Mouse (Mus musculus): ENCODE measurements around the gene Trub2. TPM values are rescaled to one million over a fixed set of nuclear protein-coding genes. Genes with fewer than 3 reads are reported as not detected.

The Trub2 gene
- polyA plus RNA-seq, 1 experiment from 2014 or later: 27.1 TPM

GRCm38 (mm10) chr2:29764831-29765230, 23.5 kb downstream of the Trub2 start:
- H3K9ac ChIP-seq (replicated peaks; ENCODE audit: low read depth, low read length): no peak overlapping the region
- H3K4me2 ChIP-seq (ENCODE audit: low read depth, low read length): no peak overlapping the region
- no peaks in the 10 kb centered on the region for H3K27me3 ChIP-seq (ENCODE audit: control insufficient read depth, insufficient read depth, low read length)
- 5% methylated on average over 1 of the region's 1 CpGs for WGBS
- ATAC-seq (ENCODE audit: low read depth): peak; percentile 34; the same call in 1 of the 2 replicates
- no peaks in the 10 kb centered on the region for H3K36me3 ChIP-seq (ENCODE audit: control insufficient read depth, insufficient read depth, low read length)
- H3K4me3 ChIP-seq (ENCODE audit: low read depth, low read length): no peak overlapping the region
- H3K9me3 ChIP-seq (ENCODE audit: control insufficient read depth, low read length): no peaks in the 10 kb centered on the region
- no peaks in the 10 kb centered on the region for H3K4me1 ChIP-seq (ENCODE audit: control insufficient read depth, insufficient read depth, low read length)
- no peak overlapping the region for H3K27ac ChIP-seq (ENCODE audit: low read depth, low read length)

- Histone ChIP-seq H3K27ac (ENCODE audit: low read depth, low read length) (no peak overlapping the region), H3K27me3 (ENCODE audit: control insufficient read depth, insufficient read depth, low read length) (peaks cover 18% of the 10 kb centered on the region), H3K36me3 (ENCODE audit: control insufficient read depth, insufficient read depth, low read length) (no peaks in the 10 kb centered on the region), H3K4me3 (ENCODE audit: low read depth, low read length) (no peak overlapping the region), H3K9ac (replicated peaks; ENCODE audit: low read depth, low read length) (no peak overlapping the region), H3K4me1 (ENCODE audit: control insufficient read depth, insufficient read depth, low read length) (no peaks in the 10 kb centered on the region), H3K4me2 (ENCODE audit: low read depth, low read length) (no peak overlapping the region), H3K9me3 (ENCODE audit: control insufficient read depth, low read length) (no peaks in the 10 kb centered on the region)
- ATAC-seq (ENCODE audit: low read depth): no peak
Measured at GRCm38 (mm10) chr2:29755693-29756092, 32.6 kb downstream of the Trub2 start.

- H3K9me3 ChIP-seq (ENCODE audit: control insufficient read depth, low read length): no peaks in the 10 kb centered on the region
- no peak overlapping the region for H3K9ac ChIP-seq (replicated peaks; ENCODE audit: low read depth, low read length)
- no peaks in the 10 kb centered on the region for H3K4me1 ChIP-seq (ENCODE audit: control insufficient read depth, insufficient read depth, low read length)
- 87% methylated on average over 5 of the region's 5 CpGs for WGBS
- no peak overlapping the region for H3K4me2 ChIP-seq (ENCODE audit: low read depth, low read length)
- ATAC-seq (ENCODE audit: low read depth): no peak
- H3K27me3 ChIP-seq (ENCODE audit: control insufficient read depth, insufficient read depth, low read length): peaks cover 19% of the 10 kb centered on the region
- no peaks in the 10 kb centered on the region for H3K36me3 ChIP-seq (ENCODE audit: control insufficient read depth, insufficient read depth, low read length)
- H3K4me3 ChIP-seq (ENCODE audit: low read depth, low read length): no peak overlapping the region
- no peak overlapping the region for H3K27ac ChIP-seq (ENCODE audit: low read depth, low read length)
Measured at GRCm38 (mm10) chr2:29752397-29752796, 35.9 kb downstream of the Trub2 start.

GRCm38 (mm10) chr2:29751497-29751896, 36.8 kb downstream of the Trub2 start, which contains the start of gene Gm13420:
Gene Gm13420, minus strand, starts transcription at chr2:29751685.
- Histone ChIP-seq H3K36me3 (ENCODE audit: control insufficient read depth, insufficient read depth, low read length) (no peaks in the 10 kb centered on the region), H3K9ac (replicated peaks; ENCODE audit: low read depth, low read length) (no peak within 1 kb of the TSS), H3K9me3 (ENCODE audit: control insufficient read depth, low read length) (no peaks in the 10 kb centered on the region), H3K27ac (ENCODE audit: low read depth, low read length) (no peak within 1 kb of the TSS), H3K4me1 (ENCODE audit: control insufficient read depth, insufficient read depth, low read length) (no peaks in the 10 kb centered on the region), H3K4me2 (ENCODE audit: low read depth, low read length) (no peak within 1 kb of the TSS), H3K27me3 (ENCODE audit: control insufficient read depth, insufficient read depth, low read length) (peaks cover 21% of the 10 kb centered on the region), H3K4me3 (ENCODE audit: low read depth, low read length) (no peak within 1 kb of the TSS)
- no peak for ATAC-seq (ENCODE audit: low read depth)
- 4% methylated on average over 28 of the region's 28 CpGs for WGBS

GRCm38 (mm10) chr2:29748499-29748898, 39.8 kb downstream of the Trub2 start:
- no peaks in the 10 kb centered on the region for H3K4me1 ChIP-seq (ENCODE audit: control insufficient read depth, insufficient read depth, low read length)
- ATAC-seq (ENCODE audit: low read depth): no peak
- no peak overlapping the region for H3K4me2 ChIP-seq (ENCODE audit: low read depth, low read length)
- H3K36me3 ChIP-seq (ENCODE audit: control insufficient read depth, insufficient read depth, low read length): no peaks in the 10 kb centered on the region
- no peaks in the 10 kb centered on the region for H3K9me3 ChIP-seq (ENCODE audit: control insufficient read depth, low read length)
- H3K9ac ChIP-seq (replicated peaks; ENCODE audit: low read depth, low read length): no peak overlapping the region
- WGBS: 86% methylated on average over 4 of the region's 4 CpGs
- H3K27me3 ChIP-seq (ENCODE audit: control insufficient read depth, insufficient read depth, low read length): peaks cover 24% of the 10 kb centered on the region
- no peak overlapping the region for H3K4me3 ChIP-seq (ENCODE audit: low read depth, low read length)
- H3K27ac ChIP-seq (ENCODE audit: low read depth, low read length): no peak overlapping the region

- Histone ChIP-seq H3K9me3 (ENCODE audit: control insufficient read depth, low read length) (no peaks in the 10 kb centered on the region), H3K36me3 (ENCODE audit: control insufficient read depth, insufficient read depth, low read length) (no peaks in the 10 kb centered on the region), H3K9ac (replicated peaks; ENCODE audit: low read depth, low read length) (no peak overlapping the region), H3K27me3 (ENCODE audit: control insufficient read depth, insufficient read depth, low read length) (peaks cover 24% of the 10 kb centered on the region), H3K4me2 (ENCODE audit: low read depth, low read length) (no peak overlapping the region; the same call in 1 of the 2 replicates), H3K27ac (ENCODE audit: low read depth, low read length) (no peak overlapping the region), H3K4me1 (ENCODE audit: control insufficient read depth, insufficient read depth, low read length) (no peaks in the 10 kb centered on the region), H3K4me3 (ENCODE audit: low read depth, low read length) (no peak overlapping the region; the same call in 1 of the 2 replicates)
- no peak for ATAC-seq (ENCODE audit: low read depth)
- 64% methylated on average over 5 of the region's 5 CpGs for WGBS
Measured at GRCm38 (mm10) chr2:29747852-29748251, 40.5 kb downstream of the Trub2 start.

GRCm38 (mm10) chr2:29747188-29747782, 41.0 kb downstream of the Trub2 start:
- no peaks in the 10 kb centered on the region for H3K36me3 ChIP-seq (ENCODE audit: control insufficient read depth, insufficient read depth, low read length)
- peak overlapping the region; percentile 63 for H3K4me2 ChIP-seq (ENCODE audit: low read depth, low read length)
- peak overlapping the region; percentile 34 for H3K4me3 ChIP-seq (ENCODE audit: low read depth, low read length)
- peaks cover 21% of the 10 kb centered on the region for H3K27me3 ChIP-seq (ENCODE audit: control insufficient read depth, insufficient read depth, low read length)
- H3K9ac ChIP-seq (replicated peaks; ENCODE audit: low read depth, low read length): peak overlapping the region; percentile 65
- 2% methylated on average over 48 of the region's 50 CpGs for WGBS
- no peak for ATAC-seq (ENCODE audit: low read depth)
- H3K27ac ChIP-seq (ENCODE audit: low read depth, low read length): no peak overlapping the region
- no peaks in the 10 kb centered on the region for H3K9me3 ChIP-seq (ENCODE audit: control insufficient read depth, low read length)
- H3K4me1 ChIP-seq (ENCODE audit: control insufficient read depth, insufficient read depth, low read length): no peaks in the 10 kb centered on the region

- no peak for ATAC-seq (ENCODE audit: low read depth)
- 88% methylated on average over 6 of the region's 6 CpGs for WGBS
- no peak overlapping the region for H3K27ac ChIP-seq (ENCODE audit: low read depth, low read length)
Measured at GRCm38 (mm10) chr2:29744256-29744655, 44.0 kb downstream of the Trub2 start.

GRCm38 (mm10) chr2:29741207-29741606, 47.1 kb downstream of the Trub2 start:
- Histone ChIP-seq H3K4me1 (ENCODE audit: control insufficient read depth, insufficient read depth, low read length) (no peaks in the 10 kb centered on the region), H3K4me2 (ENCODE audit: low read depth, low read length) (no peak overlapping the region), H3K4me3 (ENCODE audit: low read depth, low read length) (no peak overlapping the region), H3K27me3 (ENCODE audit: control insufficient read depth, insufficient read depth, low read length) (0 out of 2 replicates have a peak, but pooled peaks cover under 1% of the 10 kb centered on the region), H3K27ac (ENCODE audit: low read depth, low read length) (no peak overlapping the region), H3K36me3 (ENCODE audit: control insufficient read depth, insufficient read depth, low read length) (peaks cover 26% of the 10 kb centered on the region), H3K9ac (replicated peaks; ENCODE audit: low read depth, low read length) (no peak overlapping the region), H3K9me3 (ENCODE audit: control insufficient read depth, low read length) (no peaks in the 10 kb centered on the region)
- ATAC-seq (ENCODE audit: low read depth): no peak
- 90% methylated on average over 6 of the region's 6 CpGs for whole genome bisulfite sequencing

More at GRCm38 (mm10) chr2:29744256-29744655, 44.0 kb downstream of the Trub2 start:
- Histone ChIP-seq H3K27me3 (ENCODE audit: control insufficient read depth, insufficient read depth, low read length) (peaks cover 5% of the 10 kb centered on the region; the same call in 1 of the 2 replicates), H3K36me3 (ENCODE audit: control insufficient read depth, insufficient read depth, low read length) (peaks cover 5% of the 10 kb centered on the region; the same call in 1 of the 2 replicates), H3K4me3 (ENCODE audit: low read depth, low read length) (no peak overlapping the region), H3K4me1 (ENCODE audit: control insufficient read depth, insufficient read depth, low read length) (no peaks in the 10 kb centered on the region), H3K9ac (replicated peaks; ENCODE audit: low read depth, low read length) (no peak overlapping the region), H3K9me3 (ENCODE audit: control insufficient read depth, low read length) (no peaks in the 10 kb centered on the region), H3K4me2 (ENCODE audit: low read depth, low read length) (no peak overlapping the region)

Measured in neural tube, embryonic 14.5 days (tissue).